Mouse (Mus musculus): ENCODE results near the gene Rrp1. TPM values are rescaled to one million over a fixed set of nuclear protein-coding genes. Genes with fewer than 3 reads are reported as not detected.

Gene Rrp1
- polyA plus RNA-seq, 1 experiment = 62.0 TPM

DNA sequence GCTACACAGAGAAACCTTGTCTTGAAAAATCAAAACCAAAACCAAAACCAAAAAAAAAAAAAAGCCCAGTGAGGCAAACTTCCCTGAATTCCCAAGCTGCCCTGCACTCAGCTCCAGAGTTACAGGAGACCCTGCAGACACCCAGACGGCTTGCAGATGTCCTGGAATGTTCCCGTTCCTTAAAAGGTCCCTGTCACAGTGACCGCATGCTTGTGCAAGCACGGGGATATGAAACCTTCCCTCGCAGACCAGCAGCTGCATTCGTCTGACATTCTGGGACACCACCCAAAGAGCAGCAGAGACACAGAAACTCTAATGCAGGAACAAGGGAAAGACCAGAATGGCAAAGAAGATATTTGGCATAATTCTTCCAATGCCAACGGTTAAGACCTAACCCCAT lies 27.1 kb upstream of the Rrp1 start:
- Histone ChIP-seq H3K4me1 (ENCODE audit: control insufficient read depth, insufficient read depth, insufficient read length) (no peaks in the 10 kb centered on the region), H3K4me3 (ENCODE audit: extremely low read depth, insufficient read depth, insufficient read length) (no peak overlapping the region), H3K27me3 (ENCODE audit: control insufficient read depth, insufficient read depth, low read length) (no peaks in the 10 kb centered on the region), H3K36me3 (ENCODE audit: control insufficient read depth, insufficient read depth, low read length) (peaks cover 6% of the 10 kb centered on the region; the same call in 1 of the 2 replicates), H3K27ac (ENCODE audit: insufficient read depth, low read length) (no peak overlapping the region)
- TF ChIP-seq POLR2A (IDR thresholded peaks at IDR 0.05; ENCODE audit: low read depth, low read length) (no peak), CTCF (IDR thresholded peaks at IDR 0.05; ENCODE audit: extremely low read depth, insufficient read depth, insufficient read length, insufficient replicate concordance) (no peak)
- DNase-seq (ENCODE audit: low read depth in 1 of 2, low spot score in 2 of 2) = no peak
- 81% methylated on average over 7 of the region's 7 CpGs for WGBS

GRCm38 (mm10) chr10:78439550-78439949 lies 26.7 kb upstream of the Rrp1 start:
- WGBS = 68% methylated on average over 5 of the region's 5 CpGs
- TF ChIP-seq CTCF (IDR thresholded peaks at IDR 0.05; ENCODE audit: extremely low read depth, insufficient read depth, insufficient read length, insufficient replicate concordance) (peak; percentile 19; the same call in 1 of the 2 replicates), POLR2A (IDR thresholded peaks at IDR 0.05; ENCODE audit: low read depth, low read length) (no peak)
- DNase-seq (ENCODE audit: low read depth in 1 of 2, low spot score in 2 of 2) = no peak
- Histone ChIP-seq H3K36me3 (ENCODE audit: control insufficient read depth, insufficient read depth, low read length) (peaks cover 5% of the 10 kb centered on the region; the same call in 1 of the 2 replicates), H3K27ac (ENCODE audit: insufficient read depth, low read length) (no peak overlapping the region), H3K4me1 (ENCODE audit: control insufficient read depth, insufficient read depth, insufficient read length) (no peaks in the 10 kb centered on the region), H3K4me3 (ENCODE audit: extremely low read depth, insufficient read depth, insufficient read length) (no peak overlapping the region), H3K27me3 (ENCODE audit: control insufficient read depth, insufficient read depth, low read length) (no peaks in the 10 kb centered on the region)

- 20% methylated on average over 5 of the region's 5 CpGs for WGBS
- Histone ChIP-seq H3K27me3 (ENCODE audit: control insufficient read depth, insufficient read depth, low read length) (no peaks in the 10 kb centered on the region), H3K4me3 (ENCODE audit: extremely low read depth, insufficient read depth, insufficient read length) (no peak overlapping the region), H3K36me3 (ENCODE audit: control insufficient read depth, insufficient read depth, low read length) (peaks cover 3% of the 10 kb centered on the region; the same call in 1 of the 2 replicates), H3K27ac (ENCODE audit: insufficient read depth, low read length) (no peak overlapping the region), H3K4me1 (ENCODE audit: control insufficient read depth, insufficient read depth, insufficient read length) (no peaks in the 10 kb centered on the region)
- DNase-seq (ENCODE audit: low read depth in 1 of 2, low spot score in 2 of 2) = peak; percentile 29 to 80
- peak; percentile 90; the same call in 1 of the 2 replicates for TF ChIP-seq CTCF (IDR thresholded peaks at IDR 0.05; ENCODE audit: extremely low read depth, insufficient read depth, insufficient read length, insufficient replicate concordance)
- TF ChIP-seq POLR2A (IDR thresholded peaks at IDR 0.05; ENCODE audit: low read depth, low read length) = no peak
Observed at GRCm38 (mm10) chr10:78438094-78438493, 25.3 kb upstream of the Rrp1 start.

DNA sequence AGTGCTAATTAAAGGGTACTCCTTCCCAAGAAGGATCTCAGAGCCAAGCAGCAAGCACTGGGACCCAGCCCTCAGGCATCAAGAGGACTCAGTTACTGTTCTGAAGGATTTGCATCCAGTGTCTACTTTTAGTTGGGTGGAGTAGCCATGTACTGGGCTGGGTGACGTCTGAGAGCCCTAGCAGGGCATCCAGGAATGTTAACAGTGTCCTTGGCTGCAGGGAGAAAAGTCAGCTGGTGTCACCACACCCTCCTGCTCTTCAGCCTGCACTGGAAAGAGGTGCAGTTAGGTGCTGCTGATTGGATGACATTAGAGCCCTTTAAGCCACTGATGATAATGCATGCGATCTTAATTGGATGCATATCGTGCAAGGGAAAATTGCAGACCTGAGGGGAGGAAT lies 20.0 kb upstream of the Rrp1 start:
- TF ChIP-seq POLR2A (IDR thresholded peaks at IDR 0.05; ENCODE audit: low read depth, low read length) (no peak), CTCF (IDR thresholded peaks at IDR 0.05; ENCODE audit: extremely low read depth, insufficient read depth, insufficient read length, insufficient replicate concordance) (no peak)
- H3K4me3 ChIP-seq (ENCODE audit: extremely low read depth, insufficient read depth, insufficient read length) = no peak overlapping the region
- H3K4me1 ChIP-seq (ENCODE audit: control insufficient read depth, insufficient read depth, insufficient read length) = no peaks in the 10 kb centered on the region
- no peak overlapping the region for H3K27ac ChIP-seq (ENCODE audit: insufficient read depth, low read length)
- 86% methylated on average over 3 of the region's 3 CpGs for WGBS
- no peaks in the 10 kb centered on the region for H3K36me3 ChIP-seq (ENCODE audit: control insufficient read depth, insufficient read depth, low read length)
- DNase-seq (ENCODE audit: low read depth in 1 of 2, low spot score in 2 of 2) = no peak
- no peaks in the 10 kb centered on the region for H3K27me3 ChIP-seq (ENCODE audit: control insufficient read depth, insufficient read depth, low read length)

DNA sequence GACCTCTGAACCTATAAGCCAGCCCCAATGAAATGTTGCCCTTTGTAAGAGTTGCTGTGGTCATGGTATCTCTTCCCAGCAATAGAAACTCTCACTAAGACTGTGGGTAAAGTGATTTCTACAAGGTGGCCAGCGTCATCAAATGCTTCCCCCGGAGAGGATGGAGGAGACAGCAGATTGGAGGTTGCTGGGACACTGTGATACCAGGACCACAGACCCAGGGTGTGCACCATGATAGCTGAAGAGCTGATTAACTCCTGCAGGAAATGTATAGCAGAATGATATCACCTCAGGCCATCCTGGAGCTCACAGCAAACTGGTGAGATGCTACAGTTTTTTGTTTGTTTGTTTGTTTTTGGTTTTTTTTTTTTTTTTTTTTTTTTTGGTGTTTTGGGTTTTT lies 16.9 kb upstream of the Rrp1 start:
- Histone ChIP-seq H3K27ac (ENCODE audit: insufficient read depth, low read length) (no peak overlapping the region), H3K36me3 (ENCODE audit: control insufficient read depth, insufficient read depth, low read length) (0 out of 2 replicates have a peak, but pooled peaks cover 1% of the 10 kb centered on the region), H3K4me1 (ENCODE audit: control insufficient read depth, insufficient read depth, insufficient read length) (peaks cover 7% of the 10 kb centered on the region; the same call in 1 of the 2 replicates), H3K27me3 (ENCODE audit: control insufficient read depth, insufficient read depth, low read length) (no peaks in the 10 kb centered on the region), H3K4me3 (ENCODE audit: extremely low read depth, insufficient read depth, insufficient read length) (no peak overlapping the region)
- WGBS = 88% methylated on average over 2 of the region's 2 CpGs
- no peak for TF ChIP-seq CTCF (IDR thresholded peaks at IDR 0.05; ENCODE audit: extremely low read depth, insufficient read depth, insufficient read length, insufficient replicate concordance)
- TF ChIP-seq POLR2A (IDR thresholded peaks at IDR 0.05; ENCODE audit: low read depth, low read length) = no peak
- no peak for DNase-seq (ENCODE audit: low read depth in 1 of 2, low spot score in 2 of 2)

GRCm38 (mm10) chr10:78429180-78429579 lies 16.3 kb upstream of the Rrp1 start:
- TF ChIP-seq POLR2A (IDR thresholded peaks at IDR 0.05; ENCODE audit: low read depth, low read length) (no peak), CTCF (IDR thresholded peaks at IDR 0.05; ENCODE audit: extremely low read depth, insufficient read depth, insufficient read length, insufficient replicate concordance) (no peak)
- DNase-seq (ENCODE audit: low read depth in 1 of 2, low spot score in 2 of 2) = no peak
- WGBS = 79% methylated on average over 5 of the region's 5 CpGs
- Histone ChIP-seq H3K27ac (ENCODE audit: insufficient read depth, low read length) (no peak overlapping the region), H3K4me3 (ENCODE audit: extremely low read depth, insufficient read depth, insufficient read length) (no peak overlapping the region), H3K27me3 (ENCODE audit: control insufficient read depth, insufficient read depth, low read length) (no peaks in the 10 kb centered on the region), H3K4me1 (ENCODE audit: control insufficient read depth, insufficient read depth, insufficient read length) (peaks cover 7% of the 10 kb centered on the region; the same call in 1 of the 2 replicates), H3K36me3 (ENCODE audit: control insufficient read depth, insufficient read depth, low read length) (0 out of 2 replicates have a peak, but pooled peaks cover 1% of the 10 kb centered on the region)

GRCm38 (mm10) chr10:78428070-78428469 lies 15.2 kb upstream of the Rrp1 start:
- Histone ChIP-seq H3K4me1 (ENCODE audit: control insufficient read depth, insufficient read depth, insufficient read length) (peaks cover 7% of the 10 kb centered on the region; the same call in 1 of the 2 replicates), H3K4me3 (ENCODE audit: extremely low read depth, insufficient read depth, insufficient read length) (no peak overlapping the region), H3K36me3 (ENCODE audit: control insufficient read depth, insufficient read depth, low read length) (0 out of 2 replicates have a peak, but pooled peaks cover 1% of the 10 kb centered on the region), H3K27me3 (ENCODE audit: control insufficient read depth, insufficient read depth, low read length) (no peaks in the 10 kb centered on the region), H3K27ac (ENCODE audit: insufficient read depth, low read length) (no peak overlapping the region)
- TF ChIP-seq POLR2A (IDR thresholded peaks at IDR 0.05; ENCODE audit: low read depth, low read length) = no peak
- TF ChIP-seq CTCF (IDR thresholded peaks at IDR 0.05; ENCODE audit: extremely low read depth, insufficient read depth, insufficient read length, insufficient replicate concordance) = no peak
- WGBS = 95% methylated on average over 11 of the region's 11 CpGs
- DNase-seq (ENCODE audit: low read depth in 1 of 2, low spot score in 2 of 2) = no peak

Data from spleen, adult 2 months (tissue).